Mouse (Mus musculus) midbrain, embryonic 10.5 days (tissue): ENCODE measurements around the gene Cnksr3. TPM values are rescaled to one million over a fixed set of nuclear protein-coding genes. Genes with fewer than 3 reads are reported as not detected.

Source experiments
- DNase-seq: peaks from one replicate; pipeline ENCODE4 v3.0.0-alpha.2; 2017; ENCODE audit warnings: low spot score
- H3K27ac ChIP-seq: fragments of 300-500 bp; sonication (generic); replicated peaks from 2 replicates; pipeline ENCODE4 v1.5.1; 2016; ENCODE audit warnings: mild to moderate bottlenecking
- H3K27me3 ChIP-seq: fragments of 300-500 bp; sonication (generic); 2 replicates; pipeline ENCODE4 v1.6.1; 2016; ENCODE audit warnings: low read depth, mild to moderate bottlenecking; ENCODE audit not compliant: poor library complexity, severe bottlenecking
- H3K36me3 ChIP-seq: fragments of 300-500 bp; sonication (generic); 2 replicates; pipeline ENCODE4 v1.6.1; 2016; ENCODE audit warnings: mild to moderate bottlenecking, moderate library complexity
- H3K4me1 ChIP-seq: fragments of 300-500 bp; sonication (generic); 2 replicates; pipeline ENCODE4 v1.6.1; 2016
- H3K4me3 ChIP-seq: fragments of 300-500 bp; sonication (generic); 2 replicates; pipeline ENCODE4 v1.5.1; 2016; ENCODE audit warnings: mild to moderate bottlenecking, moderate library complexity
- H3K9me3 ChIP-seq: fragments of 300-500 bp; sonication (generic); replicated peaks from 2 replicates; pipeline ENCODE4 v1.6.1; 2016; ENCODE audit warnings: mild to moderate bottlenecking
- WGBS: fragments of 180-500 bp; shearing (Covaris S2); methylation state at CpG from one replicate; pipeline ENCODE4 v1.1.7; 2016; 5-methylcytosine and 5-hydroxymethylcytosine counted together
- polyA plus RNA-seq: library from polyadenylated mRNA; unstranded; fragments of >200 nt; fragmentation: Nextera tagmentation; extraction: Ambion mirVana; gene quantifications from 2 replicates; pipeline ENCODE4 v1.2.1, GENCODE M21; 2016

Cnksr3 gene
- polyA plus RNA-seq, 1 experiment from 2014 or later = 9.1 TPM

GRCm38 (mm10) chr10:7208859-7209441, 3.1 kb downstream of the Cnksr3 start:
- Histone ChIP-seq H3K4me1 (peaks cover 33% of the 10 kb centered on the region), H3K27ac (no peak overlapping the region), H3K27me3 (no peaks in the 10 kb centered on the region), H3K4me3 (no peak overlapping the region), H3K9me3 (no peaks in the 10 kb centered on the region), H3K36me3 (peaks cover 8% of the 10 kb centered on the region; the same call in 1 of the 2 replicates)
- 86% methylated on average over 10 of the region's 10 CpGs for WGBS
- DNase-seq = no peak

GRCm38 (mm10) chr10:7207301-7207700, 4.7 kb downstream of the Cnksr3 start:
- no peak for DNase-seq
- 69% methylated on average over 11 of the region's 11 CpGs for WGBS
- peaks cover 8% of the 10 kb centered on the region; the same call in 1 of the 2 replicates for H3K36me3 ChIP-seq
- no peaks in the 10 kb centered on the region for H3K27me3 ChIP-seq
- H3K4me1 ChIP-seq = peaks cover 24% of the 10 kb centered on the region
- H3K27ac ChIP-seq = no peak overlapping the region
- H3K4me3 ChIP-seq = no peak overlapping the region
- no peaks in the 10 kb centered on the region for H3K9me3 ChIP-seq

GRCm38 (mm10) chr10:7206571-7206970, 5.5 kb downstream of the Cnksr3 start:
- H3K27me3 ChIP-seq = no peaks in the 10 kb centered on the region
- 89% methylated on average over 7 of the region's 7 CpGs for WGBS
- peaks cover 8% of the 10 kb centered on the region; the same call in 1 of the 2 replicates for H3K36me3 ChIP-seq
- DNase-seq = no peak
- no peak overlapping the region for H3K4me3 ChIP-seq
- no peak overlapping the region for H3K27ac ChIP-seq
- H3K4me1 ChIP-seq = peaks cover 21% of the 10 kb centered on the region
- H3K9me3 ChIP-seq = no peaks in the 10 kb centered on the region

- H3K36me3 ChIP-seq = peaks cover 8% of the 10 kb centered on the region; the same call in 1 of the 2 replicates
- no peak for DNase-seq
- peaks cover 17% of the 10 kb centered on the region for H3K4me1 ChIP-seq
- H3K27me3 ChIP-seq = no peaks in the 10 kb centered on the region
- 87% methylated on average over 3 of the region's 3 CpGs for WGBS
- no peak overlapping the region for H3K4me3 ChIP-seq
- no peaks in the 10 kb centered on the region for H3K9me3 ChIP-seq
- H3K27ac ChIP-seq = no peak overlapping the region
Measured at GRCm38 (mm10) chr10:7205576-7205975, 6.5 kb downstream of the Cnksr3 start.

GRCm38 (mm10) chr10:7204953-7205352, 7.1 kb downstream of the Cnksr3 start:
- DNase-seq = no peak
- no peaks in the 10 kb centered on the region for H3K27me3 ChIP-seq
- no peak overlapping the region for H3K27ac ChIP-seq
- peaks cover 8% of the 10 kb centered on the region; the same call in 1 of the 2 replicates for H3K36me3 ChIP-seq
- H3K4me3 ChIP-seq = no peak overlapping the region
- H3K9me3 ChIP-seq = no peaks in the 10 kb centered on the region
- H3K4me1 ChIP-seq = peaks cover 11% of the 10 kb centered on the region
- 85% methylated on average over 3 of the region's 3 CpGs for WGBS

GRCm38 (mm10) chr10:7202576-7202975, 9.5 kb downstream of the Cnksr3 start:
- no peak overlapping the region for H3K4me3 ChIP-seq
- DNase-seq = no peak
- H3K4me1 ChIP-seq = 0 out of 2 replicates have a peak, but pooled peaks cover 2% of the 10 kb centered on the region
- H3K27ac ChIP-seq = no peak overlapping the region
- H3K9me3 ChIP-seq = no peaks in the 10 kb centered on the region
- 92% methylated on average over 9 of the region's 9 CpGs for WGBS
- no peaks in the 10 kb centered on the region for H3K27me3 ChIP-seq
- no peaks in the 10 kb centered on the region; the same call in 1 of the 2 replicates for H3K36me3 ChIP-seq

- H3K4me3 ChIP-seq = no peak overlapping the region
- no peak for DNase-seq
- no peaks in the 10 kb centered on the region for H3K9me3 ChIP-seq
- WGBS = 89% methylated on average over 7 of the region's 7 CpGs
- H3K4me1 ChIP-seq = peaks cover 11% of the 10 kb centered on the region
- H3K27me3 ChIP-seq = no peaks in the 10 kb centered on the region
- no peaks in the 10 kb centered on the region for H3K36me3 ChIP-seq
- H3K27ac ChIP-seq = no peak overlapping the region
Measured at GRCm38 (mm10) chr10:7200665-7201064, 11.4 kb downstream of the Cnksr3 start.

GRCm38 (mm10) chr10:7198201-7198600, 13.8 kb downstream of the Cnksr3 start:
- H3K9me3 ChIP-seq = no peaks in the 10 kb centered on the region
- DNase-seq = no peak

GRCm38 (mm10) chr10:7197733-7198132, 14.3 kb downstream of the Cnksr3 start:
- no peak overlapping the region for H3K27ac ChIP-seq
- H3K36me3 ChIP-seq = no peaks in the 10 kb centered on the region
- no peak overlapping the region for H3K4me3 ChIP-seq
- no peaks in the 10 kb centered on the region for H3K27me3 ChIP-seq
- peaks cover 11% of the 10 kb centered on the region for H3K4me1 ChIP-seq
- DNase-seq = no peak
- no peaks in the 10 kb centered on the region for H3K9me3 ChIP-seq
- 88% methylated on average over 6 of the region's 6 CpGs for WGBS

More at GRCm38 (mm10) chr10:7198201-7198600, 13.8 kb downstream of the Cnksr3 start:
- Histone ChIP-seq H3K4me3 (no peak overlapping the region), H3K4me1 (peaks cover 11% of the 10 kb centered on the region), H3K36me3 (no peaks in the 10 kb centered on the region), H3K27ac (no peak overlapping the region), H3K27me3 (no peaks in the 10 kb centered on the region)

GRCm38 (mm10) chr10:7196668-7197400, 15.2 kb downstream of the Cnksr3 start:
- Histone ChIP-seq H3K4me1 (peaks cover 11% of the 10 kb centered on the region), H3K27ac (no peak overlapping the region), H3K36me3 (no peaks in the 10 kb centered on the region), H3K4me3 (no peak overlapping the region), H3K27me3 (no peaks in the 10 kb centered on the region), H3K9me3 (no peaks in the 10 kb centered on the region)
- WGBS = 77% methylated on average over 8 of the region's 8 CpGs
- DNase-seq = no peak

GRCm38 (mm10) chr10:7195927-7196326, 16.1 kb downstream of the Cnksr3 start:
- DNase-seq = no peak
- no peaks in the 10 kb centered on the region for H3K36me3 ChIP-seq
- 90% methylated on average over 6 of the region's 6 CpGs for WGBS
- no peaks in the 10 kb centered on the region for H3K9me3 ChIP-seq
- peaks cover 11% of the 10 kb centered on the region for H3K4me1 ChIP-seq
- H3K4me3 ChIP-seq = no peak overlapping the region
- no peaks in the 10 kb centered on the region for H3K27me3 ChIP-seq
- no peak overlapping the region for H3K27ac ChIP-seq

GRCm38 (mm10) chr10:7191721-7192413, 20.2 kb downstream of the Cnksr3 start:
- H3K4me1 ChIP-seq = peaks cover 6% of the 10 kb centered on the region
- H3K9me3 ChIP-seq = no peaks in the 10 kb centered on the region
- no peak overlapping the region for H3K27ac ChIP-seq
- H3K27me3 ChIP-seq = no peaks in the 10 kb centered on the region
- WGBS = 83% methylated on average over 9 of the region's 9 CpGs
- no peak for DNase-seq
- no peak overlapping the region for H3K4me3 ChIP-seq
- H3K36me3 ChIP-seq = no peaks in the 10 kb centered on the region

GRCm38 (mm10) chr10:7189194-7189593, 22.8 kb downstream of the Cnksr3 start:
- Histone ChIP-seq H3K4me1 (0 out of 2 replicates have a peak, but pooled peaks cover under 1% of the 10 kb centered on the region), H3K27ac (no peak overlapping the region), H3K36me3 (no peaks in the 10 kb centered on the region), H3K4me3 (no peak overlapping the region), H3K27me3 (no peaks in the 10 kb centered on the region), H3K9me3 (no peaks in the 10 kb centered on the region)
- WGBS = 91% methylated on average over 6 of the region's 6 CpGs
- no peak for DNase-seq
